Mouse (Mus musculus) CH12.LX (cell line): Measurements from ENCODE around the gene Cyp2d11.

ENCODE experiments used
- BHLHE40 ChIP-seq: IDR thresholded peaks from 2 replicates; pipeline ENCODE4 v1.6.1; 2011; ENCODE audit warnings: mild to moderate bottlenecking, low read depth, low read length, improper control_type of control experiment
- CHD2 ChIP-seq: IDR thresholded peaks from 2 replicates; pipeline ENCODE4 v1.6.1; 2011; ENCODE audit warnings: low read length, improper control_type of control experiment
- CTCF ChIP-seq, 2 experiments: IDR thresholded peaks in 1 of 2; conservative IDR thresholded peaks in 1 of 2; 2 replicates each; pipeline ENCODE4 v1.5.1; 2011 to 2012; ENCODE audit warnings: low read depth in 2 of 2, low read length in 2 of 2, improper control_type of control experiment in 1 of 2, inconsistent platforms in 1 of 2, mild to moderate bottlenecking in 1 of 2, moderate library complexity in 1 of 2
- HCFC1 ChIP-seq: IDR thresholded peaks from 2 replicates; pipeline ENCODE4 v1.6.1; 2012; ENCODE audit warnings: low read depth, mild to moderate bottlenecking, inconsistent platforms, low read length, improper control_type of control experiment
- JUND ChIP-seq: conservative IDR thresholded peaks from 2 replicates; pipeline ENCODE4 v1.6.1; 2011; ENCODE audit warnings: low read depth, low read length, improper control_type of control experiment
- MAX ChIP-seq: IDR thresholded peaks from 2 replicates; pipeline ENCODE4 v1.6.1; 2011; ENCODE audit warnings: low read length, improper control_type of control experiment
- MYC ChIP-seq: IDR thresholded peaks from 2 replicates; pipeline ENCODE4 v1.6.1; 2011; ENCODE audit warnings: low read depth, mild to moderate bottlenecking, improper control_type of control experiment, low read length
- NELFE ChIP-seq: IDR thresholded peaks from 2 replicates; pipeline ENCODE4 v1.6.1; 2011; ENCODE audit warnings: low read depth, low read length, improper control_type of control experiment
- POLR2A ChIP-seq: IDR thresholded peaks from 2 replicates; pipeline ENCODE4 v1.6.1; 2011; ENCODE audit warnings: low read depth, mild to moderate bottlenecking, improper control_type of control experiment, low read length
- TCF12 ChIP-seq: IDR thresholded peaks from 2 replicates; pipeline ENCODE4 v1.6.1; 2014; ENCODE audit warnings: low read depth, mild to moderate bottlenecking, inconsistent platforms, low read length, improper control_type of control experiment

DNA sequence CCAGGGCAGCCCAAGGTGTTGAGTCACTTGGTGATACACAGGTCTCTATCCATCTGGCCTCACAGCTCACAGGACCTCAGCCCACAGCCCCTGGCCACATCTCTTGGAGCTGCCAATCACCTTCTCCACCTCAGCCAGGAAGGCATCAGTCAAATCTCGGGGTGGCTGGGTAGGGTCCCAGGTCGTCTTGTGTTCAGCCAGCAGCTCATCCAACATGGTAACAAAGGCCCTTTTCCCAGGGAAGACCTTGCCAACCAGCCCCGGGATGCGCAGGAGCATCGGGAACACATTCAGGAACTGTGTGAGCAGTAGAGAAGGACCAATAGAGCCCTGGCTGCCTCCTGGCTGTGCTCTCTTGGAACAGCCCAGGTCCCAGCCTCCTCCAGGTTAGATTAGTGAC lies 20.8 kb downstream of the Cyp2d11 start:
- TF ChIP-seq MYC (no peak), CTCF (conservative IDR thresholded peaks at IDR 0.05 in 1 of 2, IDR thresholded peaks at IDR 0.05 in 1 of 2; ENCODE audit: low read depth in 2 of 2, low read length in 2 of 2) (no peak), POLR2A (no peak), HCFC1 (no peak), TCF12 (no peak), JUND (no peak), MAX (no peak), CHD2 (no peak), BHLHE40 (no peak), NELFE (no peak)
